Mouse (Mus musculus) neural tube, embryonic 12.5 days (tissue): ENCODE data around the gene Zscan22. TPM values are rescaled to one million over a fixed set of nuclear protein-coding genes. Genes with fewer than 3 reads are reported as not detected.
A peak's percentile ranks its signal among the peaks of the same experiment; 100 is the strongest.
"Not testable (repeated sequence)": the region's sequence is repeated elsewhere in the genome, so short reads cannot be mapped to it uniquely, and the experiment has no call there.

Experiments used
- ATAC-seq: fragments of 200-750 bp; cut with Nextera tagmentation; 2 replicates; pipeline ENCODE4 v1.8.0; 2017; ENCODE audit warnings: low read depth, mild to moderate bottlenecking, moderate TSS enrichment, moderate library complexity; ENCODE audit not compliant: low FRiP score
- H3K27ac ChIP-seq: fragments of 300-500 bp; sonication (generic); 2 replicates; pipeline ENCODE4 v1.5.1; 2016
- H3K27me3 ChIP-seq: fragments of 300-500 bp; sonication (generic); replicated peaks from 2 replicates; pipeline ENCODE4 v1.6.1; 2016; ENCODE audit warnings: mild to moderate bottlenecking
- H3K36me3 ChIP-seq: fragments of 300-500 bp; sonication (generic); 2 replicates; pipeline ENCODE4 v1.6.1; 2016; ENCODE audit warnings: mild to moderate bottlenecking
- H3K4me1 ChIP-seq: fragments of 300-500 bp; sonication (generic); 2 replicates; pipeline ENCODE4 v1.6.1; 2016
- H3K4me2 ChIP-seq: fragments of 300-500 bp; sonication (generic); replicated peaks from 2 replicates; pipeline ENCODE4 v1.6.1; 2016; ENCODE audit warnings: mild to moderate bottlenecking
- H3K4me3 ChIP-seq: fragments of 300-500 bp; sonication (generic); 2 replicates; pipeline ENCODE4 v1.5.1; 2016
- H3K9ac ChIP-seq: fragments of 300-500 bp; sonication (generic); 2 replicates; pipeline ENCODE4 v1.6.1; 2016; ENCODE audit warnings: mild to moderate bottlenecking
- H3K9me3 ChIP-seq: fragments of 300-500 bp; sonication (generic); 2 replicates; pipeline ENCODE4 v1.6.1; 2016; ENCODE audit warnings: mild to moderate bottlenecking
- WGBS: fragments of 180-500 bp; shearing (Covaris S2); methylation state at CpG from one replicate; pipeline ENCODE4 v1.1.7; 2016; 5-methylcytosine and 5-hydroxymethylcytosine counted together
- polyA plus RNA-seq: library from polyadenylated mRNA; unstranded; fragments of >200 nt; fragmentation: Nextera tagmentation; extraction: Ambion mirVana; gene quantifications from 2 replicates; pipeline ENCODE4 v1.2.1, GENCODE M21; 2016

Gene Zscan22
- polyA plus RNA-seq, 1 experiment from 2014 or later: 12.5 TPM

- WGBS: 83% methylated on average over 3 of the region's 3 CpGs
Observed at GRCm38 (mm10) chr7:12934808-12935207, 37.2 kb downstream of the Zscan22 start.

GRCm38 (mm10) chr7:12937254-12937803, 39.7 kb downstream of the Zscan22 start:
- 86% methylated on average over 4 of the region's 4 CpGs for WGBS
- not testable (repeated sequence) for ATAC-seq

More at GRCm38 (mm10) chr7:12934808-12935207, 37.2 kb downstream of the Zscan22 start:
- Histone ChIP-seq H3K9ac (no peak overlapping the region), H3K36me3 (0 out of 2 replicates have a peak, but pooled peaks cover 3% of the 10 kb centered on the region), H3K9me3 (no peaks in the 10 kb centered on the region), H3K27ac (no peak overlapping the region), H3K4me1 (no peaks in the 10 kb centered on the region), H3K27me3 (no peaks in the 10 kb centered on the region), H3K4me3 (no peak overlapping the region), H3K4me2 (no peak overlapping the region)
- ATAC-seq: no peak

GRCm38 (mm10) chr7:12940599-12940998, 43.0 kb downstream of the Zscan22 start:
- no peak overlapping the region for H3K27ac ChIP-seq
- H3K36me3 ChIP-seq: no peaks in the 10 kb centered on the region
- H3K4me1 ChIP-seq: no peaks in the 10 kb centered on the region
- no peaks in the 10 kb centered on the region for H3K9me3 ChIP-seq
- H3K27me3 ChIP-seq: no peaks in the 10 kb centered on the region
- ATAC-seq: no peak
- no peak overlapping the region for H3K9ac ChIP-seq
- H3K4me3 ChIP-seq: no peak overlapping the region
- 88% methylated on average over 4 of the region's 4 CpGs for WGBS
- H3K4me2 ChIP-seq: no peak overlapping the region

More at GRCm38 (mm10) chr7:12937254-12937803, 39.7 kb downstream of the Zscan22 start:
- H3K4me2 ChIP-seq, H3K9ac ChIP-seq, H3K27me3 ChIP-seq, H3K4me1 ChIP-seq, H3K4me3 ChIP-seq, H3K9me3 ChIP-seq, H3K36me3 ChIP-seq, H3K27ac ChIP-seq: not testable (repeated sequence)

GRCm38 (mm10) chr7:12943488-12943887, 45.9 kb downstream of the Zscan22 start:
- Histone ChIP-seq H3K27ac (no peak overlapping the region), H3K36me3 (no peaks in the 10 kb centered on the region), H3K4me1 (no peaks in the 10 kb centered on the region), H3K9ac (no peak overlapping the region), H3K9me3 (no peaks in the 10 kb centered on the region), H3K4me2 (no peak overlapping the region), H3K27me3 (no peaks in the 10 kb centered on the region), H3K4me3 (no peak overlapping the region)
- no peak for ATAC-seq

- 9% methylated on average over 35 of the region's 35 CpGs for WGBS
- H3K4me2 ChIP-seq: peak overlapping the region; percentile 84
- peak overlapping the region; percentile 72 for H3K27ac ChIP-seq
Observed at GRCm38 (mm10) chr7:12949032-12949871, 51.6 kb downstream of the Zscan22 start.

GRCm38 (mm10) chr7:12949872-12950229, 52.2 kb downstream of the Zscan22 start:
- Histone ChIP-seq H3K4me1 (peaks cover 7% of the 10 kb centered on the region), H3K36me3 (no peaks in the 10 kb centered on the region), H3K4me3 (peak overlapping the region; percentile 40), H3K9ac (peak overlapping the region; percentile 67), H3K4me2 (peak overlapping the region; percentile 84), H3K27ac (0 out of 2 replicates have a peak overlapping the region, but pooled peaks have one; percentile 20), H3K27me3 (no peaks in the 10 kb centered on the region), H3K9me3 (no peaks in the 10 kb centered on the region)
- 8% methylated on average over 16 of the region's 16 CpGs for WGBS
- ATAC-seq: no peak; the same call in 1 of the 2 replicates

More at GRCm38 (mm10) chr7:12949032-12949871, 51.6 kb downstream of the Zscan22 start:
- peak overlapping the region; percentile 67 for H3K9ac ChIP-seq
- no peaks in the 10 kb centered on the region for H3K36me3 ChIP-seq
- no peaks in the 10 kb centered on the region for H3K9me3 ChIP-seq
- ATAC-seq: peak; percentile 97
- H3K4me1 ChIP-seq: peaks cover 7% of the 10 kb centered on the region
- H3K4me3 ChIP-seq: peak overlapping the region; percentile 40
- H3K27me3 ChIP-seq: no peaks in the 10 kb centered on the region

- WGBS: 61% methylated on average over 3 of the region's 3 CpGs
- H3K9me3 ChIP-seq: no peaks in the 10 kb centered on the region
- no peak overlapping the region for H3K4me3 ChIP-seq
- no peak overlapping the region for H3K9ac ChIP-seq
- H3K4me2 ChIP-seq: no peak overlapping the region
- H3K27me3 ChIP-seq: no peaks in the 10 kb centered on the region
- no peak overlapping the region for H3K27ac ChIP-seq
- peaks cover 6% of the 10 kb centered on the region for H3K4me1 ChIP-seq
- H3K36me3 ChIP-seq: no peaks in the 10 kb centered on the region
- no peak for ATAC-seq
Observed at GRCm38 (mm10) chr7:12954896-12955295, 57.3 kb downstream of the Zscan22 start.

- no peak overlapping the region for H3K4me2 ChIP-seq
- no peaks in the 10 kb centered on the region for H3K36me3 ChIP-seq
- H3K27ac ChIP-seq: no peak overlapping the region
- no peak overlapping the region for H3K4me3 ChIP-seq
- ATAC-seq: no peak
- 76% methylated on average over 5 of the region's 5 CpGs for WGBS
- H3K9me3 ChIP-seq: no peaks in the 10 kb centered on the region
- H3K27me3 ChIP-seq: no peaks in the 10 kb centered on the region
- no peaks in the 10 kb centered on the region for H3K4me1 ChIP-seq
- no peak overlapping the region for H3K9ac ChIP-seq
Observed at GRCm38 (mm10) chr7:12957511-12957910, 59.9 kb downstream of the Zscan22 start.

Other genes with a start within 250 kb of the Zscan22 start
- not detected in 2 replicates for gene Vmn2r55, start 212.8 kb upstream of the Zscan22 start, polyA plus RNA-seq
- gene Vmn2r56, start 162.8 kb upstream of the Zscan22 start, polyA plus RNA-seq: not detected in 2 replicates
- gene Zscan18, start 94.2 kb upstream of the Zscan22 start, polyA plus RNA-seq: 11.5 and 13.6 TPM in 2 replicates
- gene Zfp329, start 79.0 kb upstream of the Zscan22 start, polyA plus RNA-seq: 25.5 and 26.4 TPM in 2 replicates
- 27.4 and 32.4 TPM in 2 replicates for gene Zfp110, start 63.1 kb upstream of the Zscan22 start, polyA plus RNA-seq
- gene Zfp128, start 16.6 kb upstream of the Zscan22 start, polyA plus RNA-seq: 6.1 and 6.7 TPM in 2 replicates
- gene Rps5, start 24.5 kb downstream of the Zscan22 start, polyA plus RNA-seq: 583 and 619 TPM in 2 replicates
- 0.37 and 0.62 TPM in 2 replicates for gene Rnf225, start 29.6 kb downstream of the Zscan22 start, polyA plus RNA-seq
- gene Zfp324, start 68.0 kb downstream of the Zscan22 start, polyA plus RNA-seq: 11.6 and 12.1 TPM in 2 replicates
- gene Zfp446, start 80.0 kb downstream of the Zscan22 start, polyA plus RNA-seq: 12.8 and 13.5 TPM in 2 replicates
- gene Slc27a5, start 100.4 kb downstream of the Zscan22 start, polyA plus RNA-seq: 0.33 and 0.46 TPM in 2 replicates
- 382 and 393 TPM in 2 replicates for gene Trim28, start 101.3 kb downstream of the Zscan22 start, polyA plus RNA-seq
- 31.8 and 39.9 TPM in 2 replicates for gene Zbtb45, start 112.2 kb downstream of the Zscan22 start, polyA plus RNA-seq
- 150 and 151 TPM in 2 replicates for gene Chmp2a, start 137.0 kb downstream of the Zscan22 start, polyA plus RNA-seq
- gene Ube2m, start 140.5 kb downstream of the Zscan22 start, polyA plus RNA-seq: 206 and 215 TPM in 2 replicates
- 4.8 and 4.9 TPM in 2 replicates for gene Mzf1, start 156.9 kb downstream of the Zscan22 start, polyA plus RNA-seq
- gene Vmn1r85, start 197.4 kb downstream of the Zscan22 start, polyA plus RNA-seq: not detected in 2 replicates
- gene Vmn1r86, start 222.1 kb downstream of the Zscan22 start, polyA plus RNA-seq: not detected in 2 replicates
- gene Vmn1r87, start 242.3 kb downstream of the Zscan22 start, polyA plus RNA-seq: not detected in 2 replicates